Mouse (Mus musculus) thymus, adult 2 months (tissue): ENCODE results near the gene Sugp1.

Experiments used
- CTCF ChIP-seq: fragments of 200-500 bp; IDR thresholded peaks from 2 replicates; pipeline ENCODE4 v1.5.1; 2012; ENCODE audit warnings: mild to moderate bottlenecking, control low read depth, low read length, moderate library complexity, borderline replicate concordance; ENCODE audit not compliant: control insufficient read depth, poor library complexity, insufficient read depth; ENCODE audit errors: extremely low read depth
- POLR2A ChIP-seq: fragments of 200-500 bp; IDR thresholded peaks from 2 replicates; pipeline ENCODE4 v1.6.1; 2012; ENCODE audit warnings: mild to moderate bottlenecking, low read length, control low read depth, moderate library complexity; ENCODE audit not compliant: control insufficient read depth, poor library complexity, insufficient read depth; ENCODE audit errors: extremely low read depth

- TF ChIP-seq POLR2A (no peak; the same call in 1 of the 2 replicates), CTCF (no peak)
These were observed 45.9 kb upstream of the Sugp1 start for GRCm38 (mm10) chr8:69996589-69997285.
